Mouse (Mus musculus) T-helper 1 cell (primary cell): Measurements from ENCODE around the gene Pitpnm1.

Experiments used
- in situ Hi-C: fragments of 300-600 bp; cut with MboI, MseI; formaldehyde crosslinking; loops from one replicate; pipeline ENCODE4 v1.15.1; 2025; ENCODE audit warnings: high pct_unique_total_duplicates

Pitpnm1 gene

GRCm38 (mm10) chr19:4139446-4139845 lies 39.6 kb downstream of the Pitpnm1 start, which contains the start of gene Gpr152:
Gene Gpr152 (plus strand): TSS chr19:4139787.
- in situ Hi-C loops: no loop called here

GRCm38 (mm10) chr19:4140147-4140546 lies 40.3 kb downstream of the Pitpnm1 start:
- in situ Hi-C loops: no loop called here

GRCm38 (mm10) chr19:4142416-4143173 lies 42.8 kb downstream of the Pitpnm1 start:
- in situ Hi-C loops: no loop called here

- in situ Hi-C loops: no loop called here
Measured at GRCm38 (mm10) chr19:4143759-4144268, 44.0 kb downstream of the Pitpnm1 start, which contains the start of gene Cabp4. Gene Cabp4 (minus strand): TSS chr19:4144033.

GRCm38 (mm10) chr19:4144550-4145498 lies 45.0 kb downstream of the Pitpnm1 start:
- in situ Hi-C loops: no loop called here

- in situ Hi-C loops: no loop called here
Measured at GRCm38 (mm10) chr19:4145936-4146335, 46.1 kb downstream of the Pitpnm1 start.

- in situ Hi-C loops: no loop called here
Measured at GRCm38 (mm10) chr19:4146366-4147021, 46.7 kb downstream of the Pitpnm1 start.

GRCm38 (mm10) chr19:4147022-4147405 lies 47.2 kb downstream of the Pitpnm1 start:
- in situ Hi-C loops: no loop called here

- in situ Hi-C loops: no loop called here
Measured at GRCm38 (mm10) chr19:4147782-4148490, 48.1 kb downstream of the Pitpnm1 start.

- in situ Hi-C loops: no loop called here
Measured at GRCm38 (mm10) chr19:4148491-4148806, 48.7 kb downstream of the Pitpnm1 start, which contains the start of gene Coro1b. Gene Coro1b (plus strand): TSS chr19:4148619.

GRCm38 (mm10) chr19:4148819-4149218 lies 49.0 kb downstream of the Pitpnm1 start:
- in situ Hi-C loops: no loop called here

- in situ Hi-C loops: no loop called here
Measured at GRCm38 (mm10) chr19:4149283-4149682, 49.5 kb downstream of the Pitpnm1 start.

GRCm38 (mm10) chr19:4149764-4150461 lies 50.1 kb downstream of the Pitpnm1 start:
- in situ Hi-C loops: no loop called here

GRCm38 (mm10) chr19:4150567-4151487 lies 51.0 kb downstream of the Pitpnm1 start:
- in situ Hi-C loops: no loop called here

- in situ Hi-C loops: no loop called here
Measured at GRCm38 (mm10) chr19:4151488-4151860, 51.7 kb downstream of the Pitpnm1 start.

GRCm38 (mm10) chr19:4151898-4152297 lies 52.1 kb downstream of the Pitpnm1 start:
- in situ Hi-C loops: no loop called here

GRCm38 (mm10) chr19:4152445-4153231 lies 52.8 kb downstream of the Pitpnm1 start:
- in situ Hi-C loops: no loop called here

- in situ Hi-C loops: no loop called here
Measured at GRCm38 (mm10) chr19:4153232-4153654, 53.4 kb downstream of the Pitpnm1 start, which contains the start of gene Ptprcap. Gene Ptprcap (plus strand): TSS chr19:4153604.
